In genomic region chr19:9989171-9989883, GRCm38 (mm10) we compare ENCODE assay signal across 8 mouse cellular contexts. TPM values are rescaled to one million over a fixed set of nuclear protein-coding genes. Genes with fewer than 3 reads are reported as not detected.
DNase-seq lines count a peak whose midpoint lies in the region; ATAC-seq lines count a peak whose summit lies in the region.

No protein-coding gene starts in this region.

- H3K36me3 ChIP-seq in liver, embryonic 16.5 days (ENCODE audit: control insufficient read depth, insufficient read depth) = peaks cover 21% of the 10 kb centered on the region
- peaks cover 27% of the 10 kb centered on the region for H3K36me3 ChIP-seq in forebrain, embryonic 10.5 days (replicated peaks)

- H3K4me3 ChIP-seq in liver, embryonic 16.5 days (ENCODE audit: low read depth, low read length) = no peak overlapping the region
- H3K4me3 ChIP-seq in forebrain, embryonic 10.5 days = no peak overlapping the region

- H3K4me1 ChIP-seq in liver, embryonic 16.5 days (ENCODE audit: control insufficient read depth, low read depth, low read length) = peaks cover 56% of the 10 kb centered on the region
- H3K4me1 ChIP-seq in forebrain, embryonic 10.5 days = peaks cover 31% of the 10 kb centered on the region

- H3K9ac ChIP-seq in liver, embryonic 16.5 days (ENCODE audit: low read depth, low read length) = 0 out of 2 replicates have a peak overlapping the region, but pooled peaks have one; percentile 0

- no peaks in the 10 kb centered on the region for H3K27me3 ChIP-seq in liver, embryonic 16.5 days (ENCODE audit: control insufficient read depth, insufficient read depth, low read depth, low read length)
- H3K27me3 ChIP-seq in forebrain, embryonic 10.5 days (ENCODE audit: poor library complexity, severe bottlenecking) = peaks cover 12% of the 10 kb centered on the region

- peak overlapping the region; percentile 26 for H3K4me2 ChIP-seq in liver, embryonic 16.5 days (ENCODE audit: low read depth, low read length)

- peak overlapping the region; percentile 70 for H3K27ac ChIP-seq in liver, embryonic 16.5 days (ENCODE audit: low read length)
- no peak overlapping the region for H3K27ac ChIP-seq in forebrain, embryonic 10.5 days

- DNase-seq in heart, postnatal 4 days = peak; percentile 33
- no peak for DNase-seq in heart, adult 8-10 months (ENCODE audit: low spot score)
- DNase-seq in CD4-positive helper T cell, adult 2 months (ENCODE audit: low read depth, low spot score) = peak; percentile 48
- peak; percentile 42 for DNase-seq in R1 (ENCODE audit: low read depth, low spot score)
- DNase-seq in left cerebral cortex, postnatal 10 days (ENCODE audit: extremely low spot score in 1 of 2, low spot score in 2 of 2) = no peak
- DNase-seq in forebrain, embryonic 10.5 days (ENCODE audit: extremely low spot score, low spot score) = no peak
- DNase-seq in cerebellum, postnatal 36 days = no peak

- peak; percentile 23; the same call in 1 of the 2 replicates for ATAC-seq in liver, embryonic 16.5 days (ENCODE audit: low read depth)

- no peaks in the 10 kb centered on the region for H3K9me3 ChIP-seq in liver, embryonic 16.5 days (replicated peaks; ENCODE audit: control insufficient read depth, low read length)
- H3K9me3 ChIP-seq in forebrain, embryonic 10.5 days = no peaks in the 10 kb centered on the region

- intact Hi-C loops in left cerebral cortex, postnatal 10 days (cut with DNase I) = loop anchor here (2.0 kb wide), 1 partner anchor 73 kb away; no protein-coding TSS in a partner anchor

- 47% methylated on average over 17 of the region's 17 CpGs for WGBS in liver, embryonic 16.5 days (ENCODE audit: insufficient replicate concordance)
- WGBS in forebrain, embryonic 10.5 days = 69% methylated on average over 17 of the region's 17 CpGs

RNA-seq across cellular contexts. Expression of gene Fth1, which starts 8.9 kb away (rescaled TPM):
- total RNA-seq in heart, postnatal 4 days (2021) = 1,000 to 10,000 TPM; 1,376 to 1,487 TPM
- total RNA-seq in heart, adult 8-10 months (2022) = 1,000 to 10,000 TPM; 2,773 to 3,210 (median 2,950) TPM
- polyA plus RNA-seq in liver, embryonic 16.5 days (2015; fragmentation: Nextera tagmentation; extraction: Ambion mirVana) = 3,514 and 3,691 TPM in 2 replicates
- 1,000 to 10,000 TPM; 1,579 to 1,597 TPM for total RNA-seq in left cerebral cortex, postnatal 10 days (2021)
- polyA plus RNA-seq in forebrain, embryonic 10.5 days (2016; fragmentation: Nextera tagmentation; extraction: Ambion mirVana) = 1,226 and 1,339 TPM in 2 replicates

RNA-seq across cellular contexts. Expression of gene Best1, which starts 12.1 kb away (rescaled TPM):
- total RNA-seq in heart, postnatal 4 days (2021) = not detected
- total RNA-seq in heart, adult 8-10 months (2022) = under 1 TPM in 2 of 4 experiments, not detected in 2; 0.14 to 0.65 TPM
- polyA plus RNA-seq in liver, embryonic 16.5 days (2015; fragmentation: Nextera tagmentation; extraction: Ambion mirVana) = 0.13 and 0.14 TPM in 2 replicates
- total RNA-seq in left cerebral cortex, postnatal 10 days (2021) = 1 to 10 TPM; 1.2 to 1.8 TPM
- 2.1 and 2.3 TPM in 2 replicates for polyA plus RNA-seq in forebrain, embryonic 10.5 days (2016; fragmentation: Nextera tagmentation; extraction: Ambion mirVana)

RNA-seq across cellular contexts. Expression of gene Rab3il1, which starts 12.1 kb away (rescaled TPM):
- total RNA-seq in heart, postnatal 4 days (2021) = 10 to 100 TPM; 12.2 to 12.5 TPM
- total RNA-seq in heart, adult 8-10 months (2022) = 1 to 10 TPM; 6.3 to 8.1 (median 7.5) TPM
- 236 and 248 TPM in 2 replicates for polyA plus RNA-seq in liver, embryonic 16.5 days (2015; fragmentation: Nextera tagmentation; extraction: Ambion mirVana)
- total RNA-seq in left cerebral cortex, postnatal 10 days (2021) = 10 to 100 TPM in 1 of 2 experiments, 1 to 10 TPM in 1; 9.7 to 10.9 TPM
- 39.3 and 39.8 TPM in 2 replicates for polyA plus RNA-seq in forebrain, embryonic 10.5 days (2016; fragmentation: Nextera tagmentation; extraction: Ambion mirVana)

RNA-seq across cellular contexts. Expression of gene Fads3, which starts 52.0 kb away (rescaled TPM):
- total RNA-seq in heart, postnatal 4 days (2021) = 10 to 100 TPM; 55.6 to 55.7 TPM
- 10 to 100 TPM; 34.9 to 43.8 (median 37.4) TPM for total RNA-seq in heart, adult 8-10 months (2022)
- polyA plus RNA-seq in liver, embryonic 16.5 days (2015; fragmentation: Nextera tagmentation; extraction: Ambion mirVana) = 7.3 and 8.6 TPM in 2 replicates
- total RNA-seq in left cerebral cortex, postnatal 10 days (2021) = 10 to 100 TPM; 49.0 to 49.5 TPM
- 4.6 and 5.5 TPM in 2 replicates for polyA plus RNA-seq in forebrain, embryonic 10.5 days (2016; fragmentation: Nextera tagmentation; extraction: Ambion mirVana)

Comparison
In these comparisons a context has a peak if more than half of its experiments do, and no peak if none do; other contexts are left out.
1. DNase-seq: peak in heart, postnatal 4 days (single experiment), CD4-positive helper T cell, adult 2 months (single experiment) and R1 (single experiment); none in heart, adult 8-10 months (single experiment), left cerebral cortex, postnatal 10 days (0 of 2), forebrain, embryonic 10.5 days (single experiment) and cerebellum, postnatal 36 days (0 of 2).